Mouse (Mus musculus): ENCODE results near the gene Txnrd3. TPM values are rescaled to one million over a fixed set of nuclear protein-coding genes. Genes with fewer than 3 reads are reported as not detected.
A peak's percentile ranks its signal among the peaks of the same experiment; 100 is the strongest.

Gene Txnrd3
- total RNA-seq, 1 experiment, result 4.9 TPM

GRCm38 (mm10) chr6:89639025-89639424 lies 4.8 kb upstream of the Txnrd3 start:
- no peak for TF ChIP-seq ZC3H11A (IDR thresholded peaks at IDR 0.05; ENCODE audit: borderline replicate concordance, low read depth, low read length)
- no peak for TF ChIP-seq MAFK (IDR thresholded peaks at IDR 0.05; ENCODE audit: insufficient read depth, low read depth, low read length)
- no peak for TF ChIP-seq CHD2 (IDR thresholded peaks at IDR 0.05; ENCODE audit: low read depth, low read length)
- no peak for TF ChIP-seq HCFC1 (IDR thresholded peaks at IDR 0.05; ENCODE audit: borderline replicate concordance, insufficient read depth, low read length)
- no peak for TF ChIP-seq ZNF384 (IDR thresholded peaks at IDR 0.05; ENCODE audit: low read depth, low read length)
- H3K27ac ChIP-seq (ENCODE audit: insufficient read depth, low read depth, low read length, poor library complexity, severe bottlenecking), result no peak overlapping the region

DNA sequence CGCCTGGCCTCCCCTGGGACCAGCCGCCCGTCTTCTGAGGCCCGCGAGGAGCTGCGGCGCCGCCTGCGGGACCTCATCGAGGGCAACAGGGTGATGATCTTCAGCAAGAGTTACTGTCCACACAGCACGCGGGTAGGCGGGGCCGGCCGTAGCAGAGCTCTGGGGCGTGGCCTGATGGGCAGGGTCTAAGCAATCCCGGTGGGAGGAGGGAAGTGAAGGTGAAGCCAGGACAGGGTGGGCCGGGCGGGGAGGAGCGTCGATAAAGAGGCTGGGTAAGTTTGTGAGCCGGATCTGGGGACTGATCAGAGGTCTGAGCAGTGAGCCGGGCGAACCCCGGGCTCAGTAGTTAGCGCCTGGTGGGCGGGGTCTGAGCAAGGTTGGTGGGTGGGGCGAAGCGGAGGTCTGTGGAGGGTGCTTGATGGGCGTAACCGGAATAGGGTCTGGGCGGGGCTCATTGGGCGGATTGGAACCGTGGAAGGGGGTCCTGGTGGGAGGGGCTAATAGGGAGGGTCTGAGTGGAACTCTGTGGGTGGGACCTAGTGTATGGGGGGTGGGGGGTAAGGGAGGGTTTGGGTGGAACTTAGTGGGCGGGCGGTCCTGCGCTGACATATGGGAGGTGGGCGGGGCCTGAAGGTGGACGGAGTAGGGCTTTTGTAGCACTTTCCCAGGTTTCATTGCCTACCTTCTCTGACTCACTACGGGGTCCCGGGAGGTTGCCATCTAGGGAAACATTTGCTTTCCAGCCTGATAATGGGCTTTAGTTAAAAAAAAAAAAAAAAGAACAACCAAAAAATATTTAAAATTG lies 685 bp downstream of the Txnrd3 start:
- Histone ChIP-seq H3K27ac (ENCODE audit: insufficient read depth, low read depth, low read length, poor library complexity, severe bottlenecking) (peak overlapping the region; percentile 74; the same call in 1 of the 2 replicates), H3K4me1 (ENCODE audit: control insufficient read depth in 2 of 2, insufficient read depth in 2 of 2, low read length in 2 of 2, poor library complexity in 1 of 2) (peaks cover 0 to 3% of the 10 kb centered on the region in 2 experiments; a peak in 2 of 4 replicates), H3K4me3 (ENCODE audit: insufficient read depth in 1 of 2, low read depth in 1 of 2, low read length in 2 of 2, poor library complexity in 1 of 2, severe bottlenecking in 1 of 2) (peak overlapping the region; percentile 88 to 89), H3K9ac (ENCODE audit: insufficient read depth, low read depth, low read length, poor library complexity, severe bottlenecking) (peak overlapping the region; percentile 83), H3K9me3 (ENCODE audit: control insufficient read depth, insufficient read depth, low read depth, low read length) (no peaks in the 10 kb centered on the region), H3K36me3 (ENCODE audit: control insufficient read depth, insufficient read depth, low read length, poor library complexity, severe bottlenecking) (no peaks in the 10 kb centered on the region)
- in situ Hi-C loops (cut with MboI; ENCODE audit: low sequenced_read_pairs in 2 of 2, unreplicated experiment in 2 of 2), result no loop called here
- TF ChIP-seq MAFK (IDR thresholded peaks at IDR 0.05; ENCODE audit: insufficient read depth, low read depth, low read length), result no peak
- 0 out of 2 replicates have a peak, but pooled peaks have one; percentile 25 for TF ChIP-seq ZNF384 (IDR thresholded peaks at IDR 0.05; ENCODE audit: low read depth, low read length)
- DNase-seq (ENCODE audit: low read depth, low spot score), result peak; percentile 98

More at GRCm38 (mm10) chr6:89639025-89639424, 4.8 kb upstream of the Txnrd3 start:
- peaks cover 0 to 3% of the 10 kb centered on the region in 2 experiments; a peak in 1 of 4 replicates for H3K4me1 ChIP-seq (ENCODE audit: control insufficient read depth in 2 of 2, insufficient read depth in 2 of 2, low read length in 2 of 2, poor library complexity in 1 of 2)
- H3K9ac ChIP-seq (ENCODE audit: insufficient read depth, low read depth, low read length, poor library complexity, severe bottlenecking), result no peak overlapping the region
- no peaks in the 10 kb centered on the region for H3K36me3 ChIP-seq (ENCODE audit: control insufficient read depth, insufficient read depth, low read length, poor library complexity, severe bottlenecking)
- DNase-seq (ENCODE audit: low read depth, low spot score), result peak; percentile 53
- H3K4me3 ChIP-seq (ENCODE audit: insufficient read depth in 1 of 2, low read depth in 1 of 2, low read length in 2 of 2, poor library complexity in 1 of 2, severe bottlenecking in 1 of 2), result no peak overlapping the region
- H3K9me3 ChIP-seq (ENCODE audit: control insufficient read depth, insufficient read depth, low read depth, low read length), result no peaks in the 10 kb centered on the region
- in situ Hi-C loops (cut with MboI; ENCODE audit: low sequenced_read_pairs in 2 of 2, unreplicated experiment in 2 of 2), result no loop called here

GRCm38 (mm10) chr6:89649897-89650296 lies 6.1 kb downstream of the Txnrd3 start:
- Histone ChIP-seq H3K4me3 (ENCODE audit: insufficient read depth in 1 of 2, low read depth in 1 of 2, low read length in 2 of 2, poor library complexity in 1 of 2, severe bottlenecking in 1 of 2) (no peak overlapping the region), H3K9me3 (ENCODE audit: control insufficient read depth, insufficient read depth, low read depth, low read length) (no peaks in the 10 kb centered on the region), H3K4me1 (ENCODE audit: control insufficient read depth in 2 of 2, insufficient read depth in 2 of 2, low read length in 2 of 2, poor library complexity in 1 of 2) (no peaks in the 10 kb centered on the region; a peak in 1 of 4 replicates), H3K9ac (ENCODE audit: insufficient read depth, low read depth, low read length, poor library complexity, severe bottlenecking) (no peak overlapping the region), H3K36me3 (ENCODE audit: control insufficient read depth, insufficient read depth, low read length, poor library complexity, severe bottlenecking) (no peaks in the 10 kb centered on the region), H3K27ac (ENCODE audit: insufficient read depth, low read depth, low read length, poor library complexity, severe bottlenecking) (no peak overlapping the region)
- in situ Hi-C loops (cut with MboI; ENCODE audit: low sequenced_read_pairs in 2 of 2, unreplicated experiment in 2 of 2), result loop anchor here in 1 of 2 experiments (25.0 kb wide), 1 partner anchor 912 kb away; no protein-coding TSS in a partner anchor
- TF ChIP-seq MAFK (IDR thresholded peaks at IDR 0.05; ENCODE audit: insufficient read depth, low read depth, low read length) (no peak), ZNF384 (IDR thresholded peaks at IDR 0.05; ENCODE audit: low read depth, low read length) (no peak), ZC3H11A (IDR thresholded peaks at IDR 0.05; ENCODE audit: borderline replicate concordance, low read depth, low read length) (no peak)
- DNase-seq (ENCODE audit: low read depth, low spot score), result no peak

GRCm38 (mm10) chr6:89651770-89652169 lies 8.0 kb downstream of the Txnrd3 start:
- no peak overlapping the region for H3K4me3 ChIP-seq (ENCODE audit: insufficient read depth in 1 of 2, low read depth in 1 of 2, low read length in 2 of 2, poor library complexity in 1 of 2, severe bottlenecking in 1 of 2)
- H3K36me3 ChIP-seq (ENCODE audit: control insufficient read depth, insufficient read depth, low read length, poor library complexity, severe bottlenecking), result no peaks in the 10 kb centered on the region
- DNase-seq (ENCODE audit: low read depth, low spot score), result no peak
- H3K27ac ChIP-seq (ENCODE audit: insufficient read depth, low read depth, low read length, poor library complexity, severe bottlenecking), result no peak overlapping the region
- in situ Hi-C loops (cut with MboI; ENCODE audit: low sequenced_read_pairs in 2 of 2, unreplicated experiment in 2 of 2), result loop anchor here in 1 of 2 experiments (25.0 kb wide), 1 partner anchor 911 kb away; no protein-coding TSS in a partner anchor
- H3K9ac ChIP-seq (ENCODE audit: insufficient read depth, low read depth, low read length, poor library complexity, severe bottlenecking), result no peak overlapping the region
- no peaks in the 10 kb centered on the region for H3K4me1 ChIP-seq (ENCODE audit: control insufficient read depth in 2 of 2, insufficient read depth in 2 of 2, low read length in 2 of 2, poor library complexity in 1 of 2)
- no peaks in the 10 kb centered on the region for H3K9me3 ChIP-seq (ENCODE audit: control insufficient read depth, insufficient read depth, low read depth, low read length)
- TF ChIP-seq CHD2 (IDR thresholded peaks at IDR 0.05; ENCODE audit: low read depth, low read length), result no peak
- TF ChIP-seq HCFC1 (IDR thresholded peaks at IDR 0.05; ENCODE audit: borderline replicate concordance, insufficient read depth, low read length), result no peak
- TF ChIP-seq MAFK (IDR thresholded peaks at IDR 0.05; ENCODE audit: insufficient read depth, low read depth, low read length), result no peak
- no peak for TF ChIP-seq ZC3H11A (IDR thresholded peaks at IDR 0.05; ENCODE audit: borderline replicate concordance, low read depth, low read length)
- TF ChIP-seq ZNF384 (IDR thresholded peaks at IDR 0.05; ENCODE audit: low read depth, low read length), result no peak
